Mouse (Mus musculus) kidney, adult 2 months (tissue): ENCODE results near the gene Cd40.

Experiments used
- CTCF ChIP-seq: fragments of 200-500 bp; conservative IDR thresholded peaks from 2 replicates; pipeline ENCODE4 v1.5.1; 2011; ENCODE audit warnings: low read depth, mild to moderate bottlenecking, control low read depth, low read length, moderate library complexity, mixed read lengths; ENCODE audit not compliant: insufficient read depth, insufficient read length
- POLR2A ChIP-seq: fragments of 200-500 bp; IDR thresholded peaks from one replicate; pipeline ENCODE4 v1.6.1; 2011; ENCODE audit warnings: low read depth, low read length, control low read depth

- TF ChIP-seq CTCF (no peak), POLR2A (no peak)
These were observed 46.3 kb upstream of the Cd40 start for GRCm38 (mm10) chr2:165009161-165009560.
